Mouse (Mus musculus): ENCODE measurements at regions not wholly inside any gene's neighbourhood (a gene's known extent, or its start where the extent isn't known, plus 50 kb on each side); places are given as distances from the start of the nearest gene placed in this dataset.

GRCm38 (mm10) chr9:73337045-73337740, 224.0 kb downstream of the Rsl24d1 start:
- no peak overlapping the region for H3K27ac ChIP-seq
- H3K4me3 ChIP-seq (replicated peaks) = no peak overlapping the region
- H3K9ac ChIP-seq = no peak overlapping the region
- H3K27me3 ChIP-seq = no peaks in the 10 kb centered on the region
- H3K4me2 ChIP-seq = no peak overlapping the region
- ATAC-seq (replicated peaks; ENCODE audit: low FRiP score) = no peak
- H3K4me1 ChIP-seq = no peaks in the 10 kb centered on the region
- H3K9me3 ChIP-seq (replicated peaks) = 0 out of 2 replicates have a peak, but pooled peaks cover 11% of the 10 kb centered on the region
- WGBS = 72% methylated on average over 2 of the region's 2 CpGs
- H3K36me3 ChIP-seq = no peaks in the 10 kb centered on the region

- H3K4me3 ChIP-seq (replicated peaks) = no peak overlapping the region
- no peak for ATAC-seq (replicated peaks; ENCODE audit: low FRiP score)
- H3K27ac ChIP-seq = no peak overlapping the region
- H3K9me3 ChIP-seq (replicated peaks) = no peaks in the 10 kb centered on the region
- no peak overlapping the region for H3K9ac ChIP-seq
- WGBS = 55% methylated on average over 5 of the region's 5 CpGs
- no peaks in the 10 kb centered on the region for H3K27me3 ChIP-seq
- H3K4me1 ChIP-seq = no peaks in the 10 kb centered on the region
- no peak overlapping the region for H3K4me2 ChIP-seq
- H3K36me3 ChIP-seq = no peaks in the 10 kb centered on the region
Observed at GRCm38 (mm10) chr9:73355876-73356275, 242.7 kb downstream of the Rsl24d1 start.

- WGBS = 97% methylated on average over 6 of the region's 6 CpGs
- H3K27ac ChIP-seq = no peak overlapping the region
- no peaks in the 10 kb centered on the region for H3K9me3 ChIP-seq (replicated peaks)
- ATAC-seq (replicated peaks; ENCODE audit: low FRiP score) = no peak
- H3K4me3 ChIP-seq (replicated peaks) = no peak overlapping the region
- H3K4me2 ChIP-seq = no peak overlapping the region
- no peaks in the 10 kb centered on the region for H3K36me3 ChIP-seq
- H3K27me3 ChIP-seq = no peaks in the 10 kb centered on the region
- H3K9ac ChIP-seq = no peak overlapping the region
- H3K4me1 ChIP-seq = 0 out of 2 replicates have a peak, but pooled peaks cover 7% of the 10 kb centered on the region
Observed at GRCm38 (mm10) chr9:73358968-73359367, 245.7 kb downstream of the Rsl24d1 start.

GRCm38 (mm10) chr9:73380768-73381167, 267.5 kb downstream of the Rsl24d1 start:
- no peaks in the 10 kb centered on the region for H3K9me3 ChIP-seq (replicated peaks)

GRCm38 (mm10) chr9:73392036-73392435, 278.8 kb downstream of the Rsl24d1 start:
- H3K9ac ChIP-seq = no peak overlapping the region
- H3K27me3 ChIP-seq = no peaks in the 10 kb centered on the region
- WGBS = 75% methylated on average over 7 of the region's 7 CpGs
- no peaks in the 10 kb centered on the region for H3K4me1 ChIP-seq
- ATAC-seq (replicated peaks; ENCODE audit: low FRiP score) = no peak
- no peaks in the 10 kb centered on the region for H3K9me3 ChIP-seq (replicated peaks)
- H3K27ac ChIP-seq = no peak overlapping the region
- no peak overlapping the region for H3K4me3 ChIP-seq (replicated peaks)
- no peaks in the 10 kb centered on the region for H3K36me3 ChIP-seq
- H3K4me2 ChIP-seq = no peak overlapping the region

More at GRCm38 (mm10) chr9:73380768-73381167, 267.5 kb downstream of the Rsl24d1 start:
- Histone ChIP-seq H3K4me3 (replicated peaks) (no peak overlapping the region), H3K4me2 (no peak overlapping the region), H3K27me3 (no peaks in the 10 kb centered on the region), H3K4me1 (no peaks in the 10 kb centered on the region), H3K36me3 (no peaks in the 10 kb centered on the region), H3K27ac (no peak overlapping the region), H3K9ac (no peak overlapping the region)
- ATAC-seq (replicated peaks; ENCODE audit: low FRiP score) = no peak
- 93% methylated on average over 1 of the region's 1 CpGs for WGBS

GRCm38 (mm10) chr9:73413367-73413930, 300.2 kb downstream of the Rsl24d1 start:
- no peak overlapping the region for H3K4me2 ChIP-seq
- ATAC-seq (replicated peaks; ENCODE audit: low FRiP score) = no peak
- no peaks in the 10 kb centered on the region for H3K27me3 ChIP-seq
- no peaks in the 10 kb centered on the region for H3K36me3 ChIP-seq
- no peaks in the 10 kb centered on the region for H3K4me1 ChIP-seq
- H3K4me3 ChIP-seq (replicated peaks) = no peak overlapping the region
- no peaks in the 10 kb centered on the region for H3K9me3 ChIP-seq (replicated peaks)
- no peak overlapping the region for H3K9ac ChIP-seq
- WGBS = 86% methylated on average over 8 of the region's 8 CpGs
- H3K27ac ChIP-seq = no peak overlapping the region

GRCm38 (mm10) chr9:73416084-73416777, 303.0 kb downstream of the Rsl24d1 start:
- ATAC-seq (replicated peaks; ENCODE audit: low FRiP score) = no peak
- Histone ChIP-seq H3K27me3 (no peaks in the 10 kb centered on the region), H3K27ac (no peak overlapping the region), H3K9ac (no peak overlapping the region), H3K4me3 (replicated peaks) (no peak overlapping the region), H3K9me3 (replicated peaks) (no peaks in the 10 kb centered on the region), H3K4me1 (no peaks in the 10 kb centered on the region), H3K36me3 (no peaks in the 10 kb centered on the region), H3K4me2 (no peak overlapping the region)
- WGBS = 77% methylated on average over 10 of the region's 10 CpGs

All from kidney, embryonic 15.5 days (tissue).